25 mouse cellular contexts compared by ENCODE assay signal in the genomic region with DNA sequence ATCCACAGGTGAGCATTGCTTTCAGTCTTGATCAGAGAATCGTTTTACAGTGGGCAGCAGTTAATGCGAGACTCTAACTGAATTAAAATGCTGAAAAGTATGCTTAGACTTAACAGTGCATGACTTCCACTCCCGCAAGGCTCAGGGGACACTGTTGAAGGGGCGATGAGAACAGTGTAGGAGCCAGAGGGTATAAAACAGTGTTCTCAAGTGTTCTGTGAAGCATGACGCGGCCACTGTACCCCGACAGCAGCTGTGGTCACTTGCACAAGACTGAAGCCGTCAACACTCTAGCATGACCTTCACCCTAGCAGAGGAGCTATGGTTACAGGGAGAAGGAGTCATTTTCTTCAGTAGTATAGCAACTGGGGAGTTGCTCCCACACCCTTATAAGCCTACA. TPM values are rescaled to one million over a fixed set of nuclear protein-coding genes. Genes with fewer than 3 reads are reported as not detected.
DNase-seq lines count a peak whose midpoint lies in the region; ATAC-seq lines count a peak whose summit lies in the region.
"Had no signal": no experiment of that assay in that cellular context is flagged by ENCODE, and none has a peak within 500 bp of the region (broad histone marks: within the 10 kb centered on the region; RNA-seq: fewer than 3 reads in every experiment).

No protein-coding gene starts in this region.

- peaks cover 37% of the 10 kb centered on the region for H3K4me1 ChIP-seq in heart, embryonic 15.5 days (replicated peaks)
- H3K4me1 ChIP-seq in kidney, embryonic 16.5 days (ENCODE audit: insufficient read depth, low read length): 0 out of 2 replicates have a peak, but pooled peaks cover 9% of the 10 kb centered on the region
- H3K4me1 ChIP-seq in midbrain, embryonic 15.5 days: no peaks in the 10 kb centered on the region

- ATAC-seq in heart, embryonic 15.5 days (replicated peaks; ENCODE audit: insufficient number of reproducible peaks, insufficient read depth, low FRiP score, low read depth): 0 out of 2 replicates have a peak, but pooled peaks have one; percentile 16
- peak; percentile 85 for ATAC-seq in kidney, embryonic 16.5 days (ENCODE audit: low FRiP score, low TSS enrichment)
- ATAC-seq in midbrain, embryonic 15.5 days (replicated peaks): no peak
- ATAC-seq: CD4-positive, CD25-positive, alpha-beta regulatory T cell, adult 4 months; forebrain, embryonic 13.5 days; liver, postnatal 0 days; midbrain, embryonic 13.5 days had no signal

- no peak overlapping the region for H3K4me3 ChIP-seq in heart, embryonic 15.5 days
- no peak overlapping the region for H3K4me3 ChIP-seq in kidney, embryonic 16.5 days (ENCODE audit: low read length)
- H3K4me3 ChIP-seq in midbrain, embryonic 15.5 days: no peak overlapping the region
- H3K4me3 ChIP-seq: forebrain, embryonic 13.5 days; heart, embryonic 10.5 days; hindbrain, embryonic 13.5 days; limb, embryonic 12.5 days; megakaryocyte, embryonic 14.5 days; midbrain, embryonic 13.5 days had no signal

- H3K9ac ChIP-seq in heart, embryonic 15.5 days: no peak overlapping the region
- no peak overlapping the region for H3K9ac ChIP-seq in kidney, embryonic 16.5 days (replicated peaks; ENCODE audit: low read length)
- H3K9ac ChIP-seq in midbrain, embryonic 15.5 days: no peak overlapping the region
- H3K9ac ChIP-seq: forebrain, embryonic 13.5 days; hindbrain, embryonic 13.5 days; limb, embryonic 12.5 days; liver, postnatal 0 days; midbrain, embryonic 13.5 days had no signal

- WGBS in heart, embryonic 15.5 days: 58% methylated on average over 8 of the region's 8 CpGs
- 43% methylated on average over 8 of the region's 8 CpGs for WGBS in kidney, embryonic 16.5 days
- WGBS in midbrain, embryonic 15.5 days: 89% methylated on average over 8 of the region's 8 CpGs

- no peaks in the 10 kb centered on the region for H3K9me3 ChIP-seq in heart, embryonic 15.5 days (replicated peaks)
- no peaks in the 10 kb centered on the region for H3K9me3 ChIP-seq in kidney, embryonic 16.5 days (ENCODE audit: low read length)
- H3K9me3 ChIP-seq in midbrain, embryonic 15.5 days: no peaks in the 10 kb centered on the region
- H3K9me3 ChIP-seq: forebrain, embryonic 13.5 days; heart, embryonic 10.5 days; hindbrain, embryonic 13.5 days; limb, embryonic 12.5 days; megakaryocyte, embryonic 14.5 days; midbrain, embryonic 13.5 days had no signal

- H3K36me3 ChIP-seq in heart, embryonic 15.5 days: no peaks in the 10 kb centered on the region
- H3K36me3 ChIP-seq in kidney, embryonic 16.5 days (ENCODE audit: insufficient read depth, low read length): peaks cover 6% of the 10 kb centered on the region; the same call in 1 of the 2 replicates
- H3K36me3 ChIP-seq in midbrain, embryonic 15.5 days (replicated peaks): no peaks in the 10 kb centered on the region

- DNase-seq in adrenal gland, adult 8-10 months: peak; percentile 26
- no peak for DNase-seq in adrenal gland, postnatal 10 days
- DNase-seq in heart, postnatal 36 days: no peak
- no peak for DNase-seq in kidney, postnatal 36 days
- peak; percentile 49 for DNase-seq in 416B (ENCODE audit: low read depth)
- DNase-seq: adrenal gland, postnatal 25 days; cerebellum, adult 9-10 months; gastrocnemius, postnatal 36 days; layer of hippocampus, postnatal 36 days; liver, postnatal 0 days; lung, postnatal 10 days; retina, postnatal 1 day; right cerebral cortex, postnatal 25 days; spleen, adult 18-20 months had no signal

- H3K27me3 ChIP-seq in heart, embryonic 15.5 days: no peaks in the 10 kb centered on the region
- no peaks in the 10 kb centered on the region for H3K27me3 ChIP-seq in kidney, embryonic 16.5 days (ENCODE audit: insufficient read depth, low read length)
- no peaks in the 10 kb centered on the region for H3K27me3 ChIP-seq in midbrain, embryonic 15.5 days (replicated peaks)
- H3K27me3 ChIP-seq: forebrain, embryonic 13.5 days; hindbrain, embryonic 13.5 days; limb, embryonic 12.5 days; megakaryocyte, embryonic 14.5 days; midbrain, embryonic 13.5 days had no signal

- intact Hi-C loops in heart, postnatal 36 days (cut with DNase I): no loop called here

- peak overlapping the region; percentile 65 for H3K27ac ChIP-seq in heart, embryonic 15.5 days
- H3K27ac ChIP-seq in kidney, embryonic 16.5 days (ENCODE audit: low read length): peak overlapping the region; percentile 43; the same call in 1 of the 2 replicates
- no peak overlapping the region for H3K27ac ChIP-seq in midbrain, embryonic 15.5 days
- H3K27ac ChIP-seq: forebrain, embryonic 13.5 days; heart, embryonic 10.5 days; hindbrain, embryonic 13.5 days; limb, embryonic 12.5 days; midbrain, embryonic 13.5 days had no signal

- H3K4me2 ChIP-seq in heart, embryonic 15.5 days: no peak overlapping the region
- H3K4me2 ChIP-seq in kidney, embryonic 16.5 days (replicated peaks; ENCODE audit: low read depth, low read length): no peak overlapping the region
- H3K4me2 ChIP-seq in midbrain, embryonic 15.5 days: no peak overlapping the region
- H3K4me2 ChIP-seq: forebrain, embryonic 13.5 days; hindbrain, embryonic 13.5 days; limb, embryonic 12.5 days; liver, embryonic 11.5 days; midbrain, embryonic 13.5 days had no signal

RNA-seq across cellular contexts. Expression of gene Dcaf5, which starts 52.9 kb away (rescaled TPM):
- 10 to 100 TPM; 37.0 to 46.5 (median 41.6) TPM for total RNA-seq in adrenal gland, adult 8-10 months (2022)
- 10 to 100 TPM; 30.9 to 35.0 TPM for total RNA-seq in adrenal gland, postnatal 10 days (2021)
- polyA plus RNA-seq in heart, embryonic 15.5 days (2015; fragmentation: Nextera tagmentation; extraction: Ambion mirVana): 8.6 and 11.1 TPM in 2 replicates
- total RNA-seq in heart, postnatal 36 days (2021): 10 to 100 TPM; 38.4 TPM
- 12.7 and 13.1 TPM in 2 replicates for polyA plus RNA-seq in kidney, embryonic 16.5 days (2015; fragmentation: Nextera tagmentation; extraction: Ambion mirVana)
- polyA plus RNA-seq in midbrain, embryonic 15.5 days (2015; fragmentation: Nextera tagmentation; extraction: Ambion mirVana): 25.5 and 26.6 TPM in 2 replicates

Comparison
In these comparisons a context has a peak if more than half of its experiments do, and no peak if none do; other contexts are left out.
1. DNase-seq: peak in adrenal gland, adult 8-10 months (single experiment) and 416B (single experiment); none in adrenal gland, postnatal 10 days (single experiment), heart, postnatal 36 days (0 of 2) and kidney, postnatal 36 days (0 of 2).